In the genomic region with DNA sequence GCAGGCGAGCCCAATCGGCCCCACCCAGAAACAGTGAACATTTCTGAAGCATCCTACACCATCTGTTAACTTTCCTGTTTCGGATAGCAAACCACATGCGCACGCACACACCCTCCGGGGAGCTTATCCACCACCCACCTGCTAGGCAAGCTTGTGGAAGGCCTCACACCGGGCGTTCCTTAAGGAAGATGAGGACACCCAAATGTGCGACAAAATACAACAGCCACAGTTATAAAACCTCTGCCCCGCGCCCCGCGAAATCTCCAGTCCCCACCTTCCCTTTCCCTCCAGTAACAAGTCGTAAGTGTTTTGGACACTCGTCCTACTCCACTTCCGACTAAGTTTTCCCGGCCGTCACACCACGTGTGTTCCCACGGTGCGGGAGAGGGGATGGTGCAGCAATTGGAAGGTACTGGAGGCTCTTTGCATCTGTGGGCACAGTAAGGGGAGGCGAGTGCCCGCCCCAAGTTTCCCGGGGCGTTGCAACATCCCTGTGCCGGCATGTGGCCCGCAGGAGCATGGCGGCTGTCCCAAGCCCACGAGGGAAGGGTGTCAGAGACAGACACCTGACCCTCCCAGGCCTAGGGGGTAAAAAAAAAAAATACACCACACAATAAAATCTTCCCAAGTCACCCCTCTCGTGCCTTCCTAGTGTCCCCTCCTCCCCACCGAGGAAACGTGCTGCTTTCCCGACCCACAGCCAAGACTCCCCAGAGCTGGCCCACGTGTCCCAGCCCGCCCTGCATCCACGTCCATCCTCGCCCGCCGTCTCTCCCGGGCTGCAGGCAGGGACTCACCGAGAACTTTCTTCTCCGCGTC, we compare ENCODE assay signal across 8 mouse cellular contexts. TPM values are rescaled to one million over a fixed set of nuclear protein-coding genes. Genes with fewer than 3 reads are reported as not detected.
DNase-seq lines count a peak whose midpoint lies in the region; ATAC-seq and TF ChIP-seq lines count a peak whose summit lies in the region.

No protein-coding gene starts in this region.

- H3K36me3 ChIP-seq in forebrain, embryonic 14.5 days (ENCODE audit: control insufficient read depth, insufficient read depth, low read length): no peaks in the 10 kb centered on the region
- H3K36me3 ChIP-seq in lung, embryonic 14.5 days (ENCODE audit: insufficient read depth): no peaks in the 10 kb centered on the region
- H3K36me3 ChIP-seq in thymus, adult 2 months (ENCODE audit: control insufficient read depth, insufficient read depth, low read length): no peaks in the 10 kb centered on the region

- ATAC-seq in forebrain, embryonic 14.5 days: peak; percentile 54
- ATAC-seq in lung, embryonic 14.5 days (ENCODE audit: insufficient read depth): peak; percentile 70
- ATAC-seq in neutrophil, adult 5-6 weeks (ENCODE audit: extremely low read depth, insufficient number of reproducible peaks, low FRiP score, poor library complexity, severe bottlenecking): peak; percentile 33; the same call in 1 of the 2 replicates

- H3K4me2 ChIP-seq in forebrain, embryonic 14.5 days (ENCODE audit: low read length): peak overlapping the region; percentile 80
- peak overlapping the region; percentile 82 for H3K4me2 ChIP-seq in lung, embryonic 14.5 days

- peaks cover 17% of the 10 kb centered on the region for H3K4me1 ChIP-seq in forebrain, embryonic 14.5 days (ENCODE audit: control insufficient read depth, insufficient read depth, low read length)
- 0 out of 2 replicates have a peak, but pooled peaks cover 4% of the 10 kb centered on the region for H3K4me1 ChIP-seq in lung, embryonic 14.5 days (ENCODE audit: insufficient read depth)
- peaks cover 12% of the 10 kb centered on the region for H3K4me1 ChIP-seq in thymus, adult 2 months (replicated peaks; ENCODE audit: control insufficient read depth, insufficient read depth, low read length)

- DNase-seq in ES-CJ7 (ENCODE audit: low read depth, low spot score): peak; percentile 83
- DNase-seq in c-Kit-positive CD71-positive TER-119-positive erythroid progenitor cells, embryonic 14.5 days (ENCODE audit: low spot score): peak; percentile 90
- DNase-seq in forebrain, embryonic 14.5 days (ENCODE audit: low spot score): peak; percentile 73
- peak; percentile 66 to 67 for DNase-seq in heart, postnatal 14 days
- peak; percentile 62 to 81 for DNase-seq in layer of hippocampus, adult 2 months (ENCODE audit: low spot score in 2 of 2)
- peak; percentile 67 for DNase-seq in lung, embryonic 14.5 days
- peak; percentile 24 for DNase-seq in thymus, adult 2 months

- no peak for TF ChIP-seq CTCF in layer of hippocampus, adult 2 months (conservative IDR thresholded peaks at IDR 0.05)
- TF ChIP-seq CTCF in lung, embryonic 14.5 days (IDR thresholded peaks at IDR 0.05; ENCODE audit: low read depth): no peak
- no peak for TF ChIP-seq CTCF in thymus, adult 2 months (IDR thresholded peaks at IDR 0.05; ENCODE audit: borderline replicate concordance, control insufficient read depth, extremely low read depth, insufficient read depth, low read length, poor library complexity)

- no peaks in the 10 kb centered on the region for H3K27me3 ChIP-seq in forebrain, embryonic 14.5 days (replicated peaks; ENCODE audit: control insufficient read depth, insufficient read depth, low read length)
- H3K27me3 ChIP-seq in lung, embryonic 14.5 days (ENCODE audit: insufficient read depth, low read length): no peaks in the 10 kb centered on the region
- no peaks in the 10 kb centered on the region for H3K27me3 ChIP-seq in thymus, adult 2 months (ENCODE audit: control insufficient read depth, insufficient read depth, low read length)

- peak overlapping the region; percentile 85 for H3K27ac ChIP-seq in forebrain, embryonic 14.5 days (ENCODE audit: low read depth, low read length)
- H3K27ac ChIP-seq in layer of hippocampus, adult 2 months: peak overlapping the region; percentile 84
- H3K27ac ChIP-seq in lung, embryonic 14.5 days (ENCODE audit: low read depth): peak overlapping the region; percentile 91
- H3K27ac ChIP-seq in thymus, adult 2 months (ENCODE audit: control insufficient read depth, insufficient read depth, low read length): no peak overlapping the region

- H3K4me3 ChIP-seq in forebrain, embryonic 14.5 days (ENCODE audit: low read depth, low read length): peak overlapping the region; percentile 64
- H3K4me3 ChIP-seq in layer of hippocampus, adult 2 months: peak overlapping the region; percentile 81
- H3K4me3 ChIP-seq in lung, embryonic 14.5 days (ENCODE audit: low read depth, low read length): peak overlapping the region; percentile 75
- peak overlapping the region; percentile 85 for H3K4me3 ChIP-seq in thymus, adult 2 months (ENCODE audit: control insufficient read depth, insufficient read depth, low read length)

- intact Hi-C loops in heart, postnatal 14 days (cut with DNase I): loop anchor here (2.0 kb wide), 1 partner anchor 31 kb away; no protein-coding TSS in a partner anchor

- WGBS in forebrain, embryonic 14.5 days: under 1% methylated on average over 43 of the region's 43 CpGs
- WGBS in lung, embryonic 14.5 days: 0% methylated on average over 43 of the region's 43 CpGs
- under 1% methylated on average over 43 of the region's 43 CpGs for WGBS in thymus, adult 2 months

- no peak for TF ChIP-seq POLR2A in thymus, adult 2 months (IDR thresholded peaks at IDR 0.05; ENCODE audit: control insufficient read depth, extremely low read depth, insufficient read depth, low read length, poor library complexity)

- H3K9me3 ChIP-seq in forebrain, embryonic 14.5 days (replicated peaks; ENCODE audit: control insufficient read depth, low read length): no peaks in the 10 kb centered on the region
- no peaks in the 10 kb centered on the region for H3K9me3 ChIP-seq in lung, embryonic 14.5 days (ENCODE audit: low read depth, low read length)

- peak overlapping the region; percentile 76 for H3K9ac ChIP-seq in forebrain, embryonic 14.5 days (ENCODE audit: low read length)
- peak overlapping the region; percentile 96 for H3K9ac ChIP-seq in lung, embryonic 14.5 days

RNA-seq across cellular contexts. Expression of a gene that starts 0.8 kb away (rescaled TPM):
- polyA plus RNA-seq in forebrain, embryonic 14.5 days (2014; fragmentation: Nextera tagmentation; extraction: Ambion mirVana): 26.7 and 26.8 TPM in 2 replicates
- total RNA-seq in heart, postnatal 14 days (2021): 100 to 1,000 TPM; 210 to 214 TPM
- 10 to 100 TPM; 36.7 to 44.6 TPM for total RNA-seq in layer of hippocampus, adult 2 months (2021)
- polyA plus RNA-seq in lung, embryonic 14.5 days (2014; fragmentation: Nextera tagmentation; extraction: Ambion mirVana): 59.1 and 65.1 TPM in 2 replicates
- total RNA-seq in neutrophil, adult 5-6 weeks (2017): 42.6 and 46.3 TPM in 2 replicates
- polyA plus RNA-seq in thymus, adult 2 months (2012; rRNA removed): 48.2 and 71.4 TPM in 2 replicates

RNA-seq across cellular contexts. Expression of a gene that starts 34.0 kb away (rescaled TPM):
- polyA plus RNA-seq in forebrain, embryonic 14.5 days (2014; fragmentation: Nextera tagmentation; extraction: Ambion mirVana): 2.5 and 4.8 TPM in 2 replicates
- under 1 TPM; 0.17 to 0.32 TPM for total RNA-seq in heart, postnatal 14 days (2021)
- under 1 TPM; 0.52 to 0.67 TPM for total RNA-seq in layer of hippocampus, adult 2 months (2021)
- 1.5 and 1.7 TPM in 2 replicates for polyA plus RNA-seq in lung, embryonic 14.5 days (2014; fragmentation: Nextera tagmentation; extraction: Ambion mirVana)
- 0.25 and 0.47 TPM in 2 replicates for total RNA-seq in neutrophil, adult 5-6 weeks (2017)
- 0.86 and 1.0 TPM in 2 replicates for polyA plus RNA-seq in thymus, adult 2 months (2012; rRNA removed)

Comparison
In these comparisons a context has a peak if more than half of its experiments do, and no peak if none do; other contexts are left out.
1. DNase-seq: peak in every context shown above with its lines; median percentile 90 in c-Kit-positive CD71-positive TER-119-positive erythroid progenitor cells, embryonic 14.5 days; 83 in ES-CJ7; 73 in forebrain, embryonic 14.5 days; 72 in layer of hippocampus, adult 2 months; 67 in lung, embryonic 14.5 days; 66 in heart, postnatal 14 days; 24 in thymus, adult 2 months.